27 mouse cellular contexts compared by ENCODE assay signal in genomic region chr4:120345676-120346465, GRCm38 (mm10). TPM values are rescaled to one million over a fixed set of nuclear protein-coding genes. Genes with fewer than 3 reads are reported as not detected.
DNase-seq lines count a peak whose midpoint lies in the region; ATAC-seq and TF ChIP-seq lines count a peak whose summit lies in the region.
"Had no signal": no experiment of that assay in that cellular context is flagged by ENCODE, and none has a peak within 500 bp of the region (broad histone marks: within the 10 kb centered on the region; RNA-seq: fewer than 3 reads in every experiment).

No protein-coding gene starts in this region.

- no peaks in the 10 kb centered on the region for H3K9me3 ChIP-seq in heart, embryonic 10.5 days
- no peaks in the 10 kb centered on the region for H3K9me3 ChIP-seq in liver, embryonic 12.5 days (replicated peaks)
- no peaks in the 10 kb centered on the region for H3K9me3 ChIP-seq in liver, embryonic 15.5 days (replicated peaks)
- no peaks in the 10 kb centered on the region for H3K9me3 ChIP-seq in limb, embryonic 10.5 days (replicated peaks)
- H3K9me3 ChIP-seq: forebrain, embryonic 10.5 days; forebrain, embryonic 13.5 days; heart, embryonic 13.5 days; hindbrain, embryonic 12.5 days; hindbrain, embryonic 15.5 days had no signal

- no peaks in the 10 kb centered on the region for H3K27me3 ChIP-seq in heart, embryonic 10.5 days (ENCODE audit: insufficient read depth, poor library complexity, severe bottlenecking)
- H3K27me3 ChIP-seq in liver, embryonic 12.5 days (replicated peaks): no peaks in the 10 kb centered on the region
- no peaks in the 10 kb centered on the region for H3K27me3 ChIP-seq in liver, embryonic 15.5 days
- no peaks in the 10 kb centered on the region for H3K27me3 ChIP-seq in limb, embryonic 10.5 days (ENCODE audit: low read depth, poor library complexity, severe bottlenecking)
- H3K27me3 ChIP-seq: forebrain, embryonic 13.5 days; hindbrain, embryonic 12.5 days; hindbrain, embryonic 15.5 days had no signal

- no peak overlapping the region for H3K9ac ChIP-seq in liver, embryonic 12.5 days
- no peak overlapping the region for H3K9ac ChIP-seq in liver, embryonic 15.5 days
- H3K9ac ChIP-seq: forebrain, embryonic 13.5 days; heart, embryonic 13.5 days; hindbrain, embryonic 12.5 days; hindbrain, embryonic 15.5 days had no signal

- peak; percentile 63 for DNase-seq in heart, embryonic 10.5 days (ENCODE audit: low spot score)
- no peak for DNase-seq in heart, postnatal 36 days
- DNase-seq in limb, embryonic 10.5 days (ENCODE audit: low spot score): no peak
- no peak for DNase-seq in layer of hippocampus, adult 2 months (ENCODE audit: low spot score in 2 of 2)
- no peak for DNase-seq in layer of hippocampus, postnatal 25 days (ENCODE audit: extremely low spot score in 1 of 2, low spot score in 1 of 2)
- DNase-seq: adrenal gland, postnatal 10 days; adrenal gland, postnatal 36 days; B cell, adult 2 months; cerebellum, adult 18-20 months; cerebellum, adult 9-10 months; cerebellum, postnatal 14 days; gastrocnemius, postnatal 10 days; gastrocnemius, postnatal 36 days; heart, postnatal 14 days had no signal

- H3K27ac ChIP-seq in heart, embryonic 10.5 days: no peak overlapping the region
- H3K27ac ChIP-seq in liver, embryonic 12.5 days: 0 out of 2 replicates have a peak overlapping the region, but pooled peaks have one; percentile 40
- no peak overlapping the region for H3K27ac ChIP-seq in liver, embryonic 15.5 days (replicated peaks)
- H3K27ac ChIP-seq in limb, embryonic 10.5 days: no peak overlapping the region
- no peak overlapping the region for H3K27ac ChIP-seq in layer of hippocampus, adult 2 months
- H3K27ac ChIP-seq: forebrain, embryonic 10.5 days; forebrain, embryonic 13.5 days; heart, embryonic 13.5 days; hindbrain, embryonic 12.5 days; hindbrain, embryonic 15.5 days had no signal

- H3K4me2 ChIP-seq in liver, embryonic 12.5 days: no peak overlapping the region
- H3K4me2 ChIP-seq in liver, embryonic 15.5 days: no peak overlapping the region
- H3K4me2 ChIP-seq: forebrain, embryonic 13.5 days; heart, embryonic 13.5 days; hindbrain, embryonic 12.5 days; hindbrain, embryonic 15.5 days had no signal

- H3K4me1 ChIP-seq in heart, embryonic 10.5 days: no peaks in the 10 kb centered on the region
- no peaks in the 10 kb centered on the region for H3K4me1 ChIP-seq in liver, embryonic 12.5 days
- H3K4me1 ChIP-seq in liver, embryonic 15.5 days (replicated peaks): peaks cover 4% of the 10 kb centered on the region; the same call in 1 of the 2 replicates
- H3K4me1 ChIP-seq in limb, embryonic 10.5 days: no peaks in the 10 kb centered on the region
- H3K4me1 ChIP-seq: heart, embryonic 13.5 days; hindbrain, embryonic 12.5 days; hindbrain, embryonic 15.5 days had no signal

- ATAC-seq in liver, embryonic 12.5 days: peak; percentile 72
- ATAC-seq in liver, embryonic 15.5 days (ENCODE audit: insufficient read depth): peak; percentile 75
- ATAC-seq: forebrain, embryonic 13.5 days; forebrain, embryonic 16.5 days; Patski had no signal

- no peak overlapping the region for H3K4me3 ChIP-seq in heart, embryonic 10.5 days
- no peak overlapping the region for H3K4me3 ChIP-seq in liver, embryonic 12.5 days
- H3K4me3 ChIP-seq in liver, embryonic 15.5 days (replicated peaks): no peak overlapping the region
- no peak overlapping the region for H3K4me3 ChIP-seq in limb, embryonic 10.5 days
- H3K4me3 ChIP-seq in layer of hippocampus, adult 2 months: no peak overlapping the region
- H3K4me3 ChIP-seq: forebrain, embryonic 10.5 days; forebrain, embryonic 13.5 days; heart, embryonic 13.5 days; hindbrain, embryonic 12.5 days; hindbrain, embryonic 15.5 days had no signal

- H3K36me3 ChIP-seq in heart, embryonic 10.5 days: no peaks in the 10 kb centered on the region
- no peaks in the 10 kb centered on the region for H3K36me3 ChIP-seq in liver, embryonic 12.5 days
- H3K36me3 ChIP-seq in liver, embryonic 15.5 days (replicated peaks): no peaks in the 10 kb centered on the region
- no peaks in the 10 kb centered on the region for H3K36me3 ChIP-seq in limb, embryonic 10.5 days
- H3K36me3 ChIP-seq: forebrain, embryonic 10.5 days; G1E; heart, embryonic 13.5 days; hindbrain, embryonic 12.5 days; hindbrain, embryonic 15.5 days had no signal

- no peak for TF ChIP-seq CTCF in layer of hippocampus, adult 2 months (conservative IDR thresholded peaks at IDR 0.05)

- WGBS in heart, embryonic 10.5 days: 90% methylated on average over 7 of the region's 7 CpGs
- WGBS in liver, embryonic 12.5 days (ENCODE audit: insufficient replicate concordance): 75% methylated on average over 7 of the region's 7 CpGs
- 61% methylated on average over 7 of the region's 7 CpGs for WGBS in liver, embryonic 15.5 days (ENCODE audit: insufficient replicate concordance)
- WGBS in limb, embryonic 10.5 days: 89% methylated on average over 7 of the region's 7 CpGs

- intact Hi-C loops in heart, postnatal 36 days (cut with DNase I): no loop called here

RNA-seq across cellular contexts. Expression of gene Foxo6, which starts 58.7 kb away (rescaled TPM):
- polyA plus RNA-seq in heart, embryonic 10.5 days (2016; fragmentation: Nextera tagmentation; extraction: Ambion mirVana): 0.07 and 0.20 TPM in 2 replicates
- total RNA-seq in heart, postnatal 36 days (2021): 1 to 10 TPM; 2.3 to 4.6 TPM
- not detected in 2 replicates for polyA plus RNA-seq in liver, embryonic 12.5 days (2016; fragmentation: Nextera tagmentation; extraction: Ambion mirVana)
- polyA plus RNA-seq in liver, embryonic 15.5 days (2015; fragmentation: Nextera tagmentation; extraction: Ambion mirVana): not detected in 2 replicates
- polyA plus RNA-seq in limb, embryonic 10.5 days (2016; fragmentation: Nextera tagmentation; extraction: Ambion mirVana): not detected in 2 replicates
- total RNA-seq in layer of hippocampus, adult 2 months (2021): 10 to 100 TPM; 32.8 to 32.9 TPM
- total RNA-seq in layer of hippocampus, postnatal 25 days (2021): 10 to 100 TPM; 36.3 to 37.4 TPM
- total RNA-seq: CH12.LX; G1E; granulocyte monocyte progenitor cell, adult 5-6 weeks; hematopoietic stem cell, adult 5-6 weeks had no signal
- polyA plus RNA-seq: G1E; heart, embryonic 13.5 days had no signal

RNA-seq across cellular contexts. Expression of gene Scmh1, which starts 59.2 kb away (rescaled TPM):
- polyA plus RNA-seq in heart, embryonic 10.5 days (2016; fragmentation: Nextera tagmentation; extraction: Ambion mirVana): 58.3 and 86.8 TPM in 2 replicates
- 10 to 100 TPM; 56.4 to 59.8 TPM for total RNA-seq in heart, postnatal 36 days (2021)
- 20.0 and 21.4 TPM in 2 replicates for polyA plus RNA-seq in liver, embryonic 12.5 days (2016; fragmentation: Nextera tagmentation; extraction: Ambion mirVana)
- 12.3 and 12.8 TPM in 2 replicates for polyA plus RNA-seq in liver, embryonic 15.5 days (2015; fragmentation: Nextera tagmentation; extraction: Ambion mirVana)
- 35.8 and 38.5 TPM in 2 replicates for polyA plus RNA-seq in limb, embryonic 10.5 days (2016; fragmentation: Nextera tagmentation; extraction: Ambion mirVana)
- total RNA-seq in layer of hippocampus, adult 2 months (2021): 10 to 100 TPM; 87.9 to 92.3 TPM
- 100 to 1,000 TPM in 1 of 2 experiments, 10 to 100 TPM in 1; 92.6 to 106 TPM for total RNA-seq in layer of hippocampus, postnatal 25 days (2021)
- polyA plus RNA-seq: G1E had no signal
